Mouse (Mus musculus) layer of hippocampus, adult 9-11 months (tissue): Measurements from ENCODE around the gene Rin1.
"Not testable (repeated sequence)": the region's sequence is repeated elsewhere in the genome, so short reads cannot be mapped to it uniquely, and the experiment has no call there.

Source experiments
- DNase-seq: peaks from one replicate; pipeline ENCODE4 v3.0.0; 2022

The Rin1 gene

GRCm38 (mm10) chr19:5069978-5070377 is 19.7 kb downstream of the Rin1 start:
- DNase-seq: no peak

GRCm38 (mm10) chr19:5071077-5071476 is 20.8 kb downstream of the Rin1 start:
- DNase-seq: no peak

GRCm38 (mm10) chr19:5071545-5072369 is 21.5 kb downstream of the Rin1 start:
- DNase-seq: no peak

GRCm38 (mm10) chr19:5072389-5073019 is 22.2 kb downstream of the Rin1 start:
- no peak for DNase-seq

GRCm38 (mm10) chr19:5073028-5073427 is 22.7 kb downstream of the Rin1 start:
- DNase-seq: no peak

GRCm38 (mm10) chr19:5073518-5073917 is 23.2 kb downstream of the Rin1 start:
- DNase-seq: no peak

GRCm38 (mm10) chr19:5079279-5079678 is 29.0 kb downstream of the Rin1 start:
- no peak for DNase-seq

- DNase-seq: no peak
Observed at GRCm38 (mm10) chr19:5082005-5082404, 31.7 kb downstream of the Rin1 start.

- DNase-seq: no peak
Observed at GRCm38 (mm10) chr19:5082596-5082995, 32.3 kb downstream of the Rin1 start.

- no peak for DNase-seq
Observed at GRCm38 (mm10) chr19:5083961-5084833, 33.9 kb downstream of the Rin1 start.

- DNase-seq: no peak
Observed at GRCm38 (mm10) chr19:5084834-5085144, 34.5 kb downstream of the Rin1 start.

- DNase-seq: no peak
Observed at GRCm38 (mm10) chr19:5085145-5085863, 35.0 kb downstream of the Rin1 start, which contains the start of gene Tmem151a. Gene Tmem151a (minus strand): TSS chr19:5085531.

GRCm38 (mm10) chr19:5086533-5086932 is 36.3 kb downstream of the Rin1 start:
- DNase-seq: not testable (repeated sequence)

GRCm38 (mm10) chr19:5087884-5088728 is 37.8 kb downstream of the Rin1 start, which contains the start of gene Yif1a:
Gene Yif1a (plus strand): TSS chr19:5088538.
- peak; percentile 99 for DNase-seq

GRCm38 (mm10) chr19:5089324-5089723 is 39.0 kb downstream of the Rin1 start:
- DNase-seq: no peak

- DNase-seq: no peak
Observed at GRCm38 (mm10) chr19:5092083-5092482, 41.8 kb downstream of the Rin1 start.

GRCm38 (mm10) chr19:5093481-5094242 is 43.4 kb downstream of the Rin1 start:
- peak; percentile 49 for DNase-seq

GRCm38 (mm10) chr19:5094243-5094632 is 44.0 kb downstream of the Rin1 start:
- DNase-seq: peak; percentile 97

- peak; percentile 35 for DNase-seq
Observed at GRCm38 (mm10) chr19:5094746-5095417, 44.6 kb downstream of the Rin1 start.

GRCm38 (mm10) chr19:5095887-5096474 is 45.7 kb downstream of the Rin1 start:
- DNase-seq: peak; percentile 82
